In genomic region chr3:87411150-87411549, GRCm38 (mm10) we compare ENCODE assay signal across 8 mouse cellular contexts. TPM values are rescaled to one million over a fixed set of nuclear protein-coding genes. Genes with fewer than 3 reads are reported as not detected.
DNase-seq lines count a peak whose midpoint lies in the region; ATAC-seq lines count a peak whose summit lies in the region.

No protein-coding gene starts in this region.

- no peaks in the 10 kb centered on the region for H3K9me3 ChIP-seq in midbrain, embryonic 10.5 days (replicated peaks)
- H3K9me3 ChIP-seq in midbrain, embryonic 15.5 days = no peaks in the 10 kb centered on the region
- H3K9me3 ChIP-seq in forebrain, embryonic 13.5 days (replicated peaks) = no peaks in the 10 kb centered on the region
- H3K9me3 ChIP-seq in intestine, embryonic 16.5 days (ENCODE audit: control insufficient read depth, low read length) = no peaks in the 10 kb centered on the region
- no peaks in the 10 kb centered on the region for H3K9me3 ChIP-seq in liver, embryonic 12.5 days (replicated peaks)
- H3K9me3 ChIP-seq in neural tube, embryonic 13.5 days = no peaks in the 10 kb centered on the region

- no peaks in the 10 kb centered on the region for H3K27me3 ChIP-seq in midbrain, embryonic 10.5 days (ENCODE audit: low read depth, poor library complexity, severe bottlenecking)
- H3K27me3 ChIP-seq in midbrain, embryonic 15.5 days (replicated peaks) = no peaks in the 10 kb centered on the region
- no peaks in the 10 kb centered on the region for H3K27me3 ChIP-seq in forebrain, embryonic 13.5 days
- no peaks in the 10 kb centered on the region for H3K27me3 ChIP-seq in intestine, embryonic 16.5 days (replicated peaks; ENCODE audit: control insufficient read depth, insufficient read depth, low read length)
- H3K27me3 ChIP-seq in liver, embryonic 12.5 days (replicated peaks) = no peaks in the 10 kb centered on the region
- H3K27me3 ChIP-seq in neural tube, embryonic 13.5 days = no peaks in the 10 kb centered on the region

- peak; percentile 62 for DNase-seq in midbrain, embryonic 10.5 days (ENCODE audit: low spot score)
- peak; percentile 61 for DNase-seq in thymus, postnatal 0 days (ENCODE audit: low spot score)

- no peak overlapping the region for H3K27ac ChIP-seq in midbrain, embryonic 10.5 days (replicated peaks)
- H3K27ac ChIP-seq in midbrain, embryonic 15.5 days = no peak overlapping the region
- H3K27ac ChIP-seq in forebrain, embryonic 13.5 days = no peak overlapping the region
- no peak overlapping the region for H3K27ac ChIP-seq in intestine, embryonic 16.5 days (ENCODE audit: low read length)
- no peak overlapping the region for H3K27ac ChIP-seq in liver, embryonic 12.5 days
- H3K27ac ChIP-seq in neural tube, embryonic 13.5 days (replicated peaks) = no peak overlapping the region

- no peak overlapping the region for H3K4me3 ChIP-seq in midbrain, embryonic 10.5 days
- no peak overlapping the region for H3K4me3 ChIP-seq in midbrain, embryonic 15.5 days
- H3K4me3 ChIP-seq in forebrain, embryonic 13.5 days = no peak overlapping the region
- no peak overlapping the region for H3K4me3 ChIP-seq in intestine, embryonic 16.5 days (ENCODE audit: low read length)
- H3K4me3 ChIP-seq in liver, embryonic 12.5 days = no peak overlapping the region
- no peak overlapping the region for H3K4me3 ChIP-seq in neural tube, embryonic 13.5 days

- ATAC-seq in midbrain, embryonic 15.5 days (replicated peaks) = no peak
- peak; percentile 62; the same call in 1 of the 2 replicates for ATAC-seq in cerebellum, adult (ENCODE audit: insufficient number of reproducible peaks, low FRiP score, low TSS enrichment)
- ATAC-seq in forebrain, embryonic 13.5 days = peak; percentile 61; the same call in 1 of the 2 replicates
- ATAC-seq in intestine, embryonic 16.5 days = peak; percentile 50; the same call in 1 of the 2 replicates
- ATAC-seq in liver, embryonic 12.5 days = peak; percentile 44; the same call in 1 of the 2 replicates
- no peak for ATAC-seq in neural tube, embryonic 13.5 days (ENCODE audit: low read depth)

- H3K4me1 ChIP-seq in midbrain, embryonic 10.5 days = peaks cover 6% of the 10 kb centered on the region
- H3K4me1 ChIP-seq in midbrain, embryonic 15.5 days = no peaks in the 10 kb centered on the region
- H3K4me1 ChIP-seq in forebrain, embryonic 13.5 days = no peaks in the 10 kb centered on the region
- no peaks in the 10 kb centered on the region for H3K4me1 ChIP-seq in intestine, embryonic 16.5 days (ENCODE audit: control insufficient read depth, insufficient read depth, low read length)
- H3K4me1 ChIP-seq in liver, embryonic 12.5 days = no peaks in the 10 kb centered on the region
- H3K4me1 ChIP-seq in neural tube, embryonic 13.5 days (replicated peaks) = no peaks in the 10 kb centered on the region

- no peaks in the 10 kb centered on the region for H3K36me3 ChIP-seq in midbrain, embryonic 10.5 days
- H3K36me3 ChIP-seq in midbrain, embryonic 15.5 days (replicated peaks) = no peaks in the 10 kb centered on the region
- H3K36me3 ChIP-seq in forebrain, embryonic 13.5 days (ENCODE audit: poor library complexity, severe bottlenecking) = no peaks in the 10 kb centered on the region
- no peaks in the 10 kb centered on the region for H3K36me3 ChIP-seq in intestine, embryonic 16.5 days (ENCODE audit: control insufficient read depth, insufficient read depth, low read length)
- H3K36me3 ChIP-seq in liver, embryonic 12.5 days = no peaks in the 10 kb centered on the region
- no peaks in the 10 kb centered on the region for H3K36me3 ChIP-seq in neural tube, embryonic 13.5 days

- no peak overlapping the region for H3K9ac ChIP-seq in midbrain, embryonic 15.5 days
- no peak overlapping the region for H3K9ac ChIP-seq in forebrain, embryonic 13.5 days
- no peak overlapping the region for H3K9ac ChIP-seq in intestine, embryonic 16.5 days (ENCODE audit: low read depth, low read length)
- no peak overlapping the region for H3K9ac ChIP-seq in liver, embryonic 12.5 days
- H3K9ac ChIP-seq in neural tube, embryonic 13.5 days = no peak overlapping the region

- no peak overlapping the region for H3K4me2 ChIP-seq in midbrain, embryonic 15.5 days
- peak overlapping the region; percentile 18 for H3K4me2 ChIP-seq in forebrain, embryonic 13.5 days
- H3K4me2 ChIP-seq in intestine, embryonic 16.5 days (ENCODE audit: low read depth, low read length) = no peak overlapping the region
- H3K4me2 ChIP-seq in liver, embryonic 12.5 days = no peak overlapping the region
- H3K4me2 ChIP-seq in neural tube, embryonic 13.5 days = peak overlapping the region; percentile 7; the same call in 1 of the 2 replicates

- 6% methylated on average over 12 of the region's 12 CpGs for whole genome bisulfite sequencing in midbrain, embryonic 10.5 days
- 16% methylated on average over 12 of the region's 12 CpGs for WGBS in midbrain, embryonic 15.5 days
- 9% methylated on average over 12 of the region's 12 CpGs for WGBS in forebrain, embryonic 13.5 days
- 10% methylated on average over 12 of the region's 12 CpGs for WGBS in intestine, embryonic 16.5 days
- WGBS in liver, embryonic 12.5 days (ENCODE audit: insufficient replicate concordance) = 15% methylated on average over 12 of the region's 12 CpGs
- WGBS in neural tube, embryonic 13.5 days = 17% methylated on average over 12 of the region's 12 CpGs

RNA-seq across cellular contexts. Expression of gene Fcrl5, which starts 24.4 kb away (rescaled TPM):
- polyA plus RNA-seq in midbrain, embryonic 10.5 days (2016; fragmentation: Nextera tagmentation; extraction: Ambion mirVana) = not detected in 2 replicates
- not detected in 2 replicates for polyA plus RNA-seq in midbrain, embryonic 15.5 days (2015; fragmentation: Nextera tagmentation; extraction: Ambion mirVana)
- not detected in 2 replicates for polyA plus RNA-seq in forebrain, embryonic 13.5 days (2015; fragmentation: Nextera tagmentation; extraction: Ambion mirVana)
- polyA plus RNA-seq in intestine, embryonic 16.5 days (2015; fragmentation: Nextera tagmentation; extraction: Ambion mirVana) = not detected in 2 replicates
- not detected in 2 replicates for polyA plus RNA-seq in liver, embryonic 12.5 days (2016; fragmentation: Nextera tagmentation; extraction: Ambion mirVana)
- not detected in 2 replicates for polyA plus RNA-seq in neural tube, embryonic 13.5 days (2015; fragmentation: Nextera tagmentation; extraction: Ambion mirVana)
- not detected in 2 replicates for polyA plus RNA-seq in thymus, postnatal 0 days (2015; fragmentation: Nextera tagmentation; extraction: Ambion mirVana)

RNA-seq across cellular contexts. Expression of gene Fcrl1, which starts 35.0 kb away (rescaled TPM):
- polyA plus RNA-seq in midbrain, embryonic 10.5 days (2016; fragmentation: Nextera tagmentation; extraction: Ambion mirVana) = not detected in 2 replicates
- 0.13 TPM in 1 of 2 replicates, not detected in the other for polyA plus RNA-seq in midbrain, embryonic 15.5 days (2015; fragmentation: Nextera tagmentation; extraction: Ambion mirVana)
- polyA plus RNA-seq in forebrain, embryonic 13.5 days (2015; fragmentation: Nextera tagmentation; extraction: Ambion mirVana) = not detected in 2 replicates
- 0.59 and 0.61 TPM in 2 replicates for polyA plus RNA-seq in intestine, embryonic 16.5 days (2015; fragmentation: Nextera tagmentation; extraction: Ambion mirVana)
- 0.75 and 0.79 TPM in 2 replicates for polyA plus RNA-seq in liver, embryonic 12.5 days (2016; fragmentation: Nextera tagmentation; extraction: Ambion mirVana)
- 0.17 TPM in 1 of 2 replicates, not detected in the other for polyA plus RNA-seq in neural tube, embryonic 13.5 days (2015; fragmentation: Nextera tagmentation; extraction: Ambion mirVana)
- 0.85 and 1.4 TPM in 2 replicates for polyA plus RNA-seq in thymus, postnatal 0 days (2015; fragmentation: Nextera tagmentation; extraction: Ambion mirVana)

RNA-seq across cellular contexts. Expression of gene Cd5l, which starts 53.5 kb away (rescaled TPM):
- not detected in 2 replicates for polyA plus RNA-seq in midbrain, embryonic 10.5 days (2016; fragmentation: Nextera tagmentation; extraction: Ambion mirVana)
- polyA plus RNA-seq in midbrain, embryonic 15.5 days (2015; fragmentation: Nextera tagmentation; extraction: Ambion mirVana) = 0.19 and 0.66 TPM in 2 replicates
- 0.16 TPM in 1 of 2 replicates, not detected in the other for polyA plus RNA-seq in forebrain, embryonic 13.5 days (2015; fragmentation: Nextera tagmentation; extraction: Ambion mirVana)
- 0.58 and 1.1 TPM in 2 replicates for polyA plus RNA-seq in intestine, embryonic 16.5 days (2015; fragmentation: Nextera tagmentation; extraction: Ambion mirVana)
- polyA plus RNA-seq in liver, embryonic 12.5 days (2016; fragmentation: Nextera tagmentation; extraction: Ambion mirVana) = 9.3 and 9.6 TPM in 2 replicates
- not detected in 2 replicates for polyA plus RNA-seq in neural tube, embryonic 13.5 days (2015; fragmentation: Nextera tagmentation; extraction: Ambion mirVana)
- polyA plus RNA-seq in thymus, postnatal 0 days (2015; fragmentation: Nextera tagmentation; extraction: Ambion mirVana) = 0.22 and 0.44 TPM in 2 replicates

Comparison
In these comparisons a context has a peak if more than half of its experiments do, and no peak if none do; other contexts are left out.
1. ATAC-seq: peak in cerebellum, adult (single experiment), forebrain, embryonic 13.5 days (single experiment), intestine, embryonic 16.5 days (single experiment) and liver, embryonic 12.5 days (single experiment); none in midbrain, embryonic 15.5 days (single experiment) and neural tube, embryonic 13.5 days (single experiment).
2. H3K4me2 ChIP-seq: peak in forebrain, embryonic 13.5 days (single experiment) and neural tube, embryonic 13.5 days (single experiment); none in midbrain, embryonic 15.5 days (single experiment), intestine, embryonic 16.5 days (single experiment) and liver, embryonic 12.5 days (single experiment).